Mouse (Mus musculus) brain, embryonic 14.5 days (tissue): ENCODE results near the gene Stk11. TPM values are rescaled to one million over a fixed set of nuclear protein-coding genes. Genes with fewer than 3 reads are reported as not detected.
"Not testable (repeated sequence)": the region's sequence is repeated elsewhere in the genome, so short reads cannot be mapped to it uniquely, and the experiment has no call there.

Source experiments
- DNase-seq: peaks from one replicate; pipeline ENCODE4 v3.0.0-alpha.2; 2011; ENCODE audit warnings: low read depth
- CTCF ChIP-seq: fragments of 200-500 bp; IDR thresholded peaks from 2 replicates; pipeline ENCODE4 v1.5.1; 2012; ENCODE audit warnings: inconsistent platforms, mild to moderate bottlenecking, moderate library complexity, borderline replicate concordance; ENCODE audit not compliant: insufficient read depth, insufficient read length; ENCODE audit errors: extremely low read depth
- POLR2A ChIP-seq: fragments of 200-500 bp; IDR thresholded peaks from 2 replicates; pipeline ENCODE4 v1.6.1; 2012; ENCODE audit warnings: mild to moderate bottlenecking, inconsistent platforms, borderline replicate concordance; ENCODE audit not compliant: poor library complexity, insufficient read depth, insufficient read length, severe bottlenecking; ENCODE audit errors: extremely low read depth
- polyA plus RNA-seq: library from polyadenylated mRNA; depleted of rRNA; stranded (reverse); fragments of >200 nt; gene quantifications from 2 replicates; pipeline ENCODE4 v1.2.3, GENCODE M21; 2012

Stk11 gene
- polyA plus RNA-seq, 1 experiment = 112 TPM

DNA sequence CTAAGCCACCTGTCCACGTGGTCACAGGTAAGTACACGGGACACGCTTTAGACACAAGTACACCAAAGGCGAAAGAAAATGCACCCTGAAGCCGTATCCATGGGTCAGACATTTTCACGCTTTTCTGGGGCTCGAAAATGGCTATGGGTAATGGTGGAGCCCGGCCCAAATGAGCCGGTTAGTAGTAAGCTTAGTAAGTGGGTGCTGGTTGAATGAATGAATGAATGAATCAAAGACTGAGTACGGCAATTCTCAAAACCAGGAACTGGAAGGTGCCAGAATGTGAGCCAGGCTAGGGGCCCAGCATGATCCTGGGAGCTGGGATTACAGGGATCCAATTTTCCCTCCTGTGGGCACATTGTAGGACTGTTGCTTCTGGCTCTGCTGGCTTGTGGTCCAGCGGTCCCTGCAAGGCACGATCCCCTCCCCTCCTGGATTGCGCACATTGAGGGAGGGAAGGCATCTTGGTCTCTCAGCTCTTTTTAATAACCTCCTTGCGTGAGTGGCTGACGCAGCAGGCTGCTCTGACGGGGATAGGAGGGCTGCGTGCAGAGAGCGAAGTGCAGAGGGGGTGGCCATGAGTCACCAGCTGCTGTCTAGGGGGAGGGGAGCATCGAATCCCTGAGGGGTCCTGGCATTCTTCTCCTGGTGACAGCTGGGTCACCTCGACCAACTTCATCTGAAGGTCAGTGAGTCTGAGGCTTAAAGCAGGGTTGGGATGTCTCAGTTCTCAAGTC is 50.0 kb downstream of the Stk11 start, which contains the start of gene Cirbp:
Gene Cirbp (plus strand): TSS at position 594 of the 737 bp plus-strand sequence.
- TF ChIP-seq CTCF (no peak), POLR2A (no peak)

GRCm38 (mm10) chr10:80166136-80166535 is 50.5 kb downstream of the Stk11 start:
- DNase-seq = not testable (repeated sequence)

More for the DNA sequence above, 50.0 kb downstream of the Stk11 start, which contains the start of gene Cirbp:
- DNase-seq = peak; percentile 76

DNA sequence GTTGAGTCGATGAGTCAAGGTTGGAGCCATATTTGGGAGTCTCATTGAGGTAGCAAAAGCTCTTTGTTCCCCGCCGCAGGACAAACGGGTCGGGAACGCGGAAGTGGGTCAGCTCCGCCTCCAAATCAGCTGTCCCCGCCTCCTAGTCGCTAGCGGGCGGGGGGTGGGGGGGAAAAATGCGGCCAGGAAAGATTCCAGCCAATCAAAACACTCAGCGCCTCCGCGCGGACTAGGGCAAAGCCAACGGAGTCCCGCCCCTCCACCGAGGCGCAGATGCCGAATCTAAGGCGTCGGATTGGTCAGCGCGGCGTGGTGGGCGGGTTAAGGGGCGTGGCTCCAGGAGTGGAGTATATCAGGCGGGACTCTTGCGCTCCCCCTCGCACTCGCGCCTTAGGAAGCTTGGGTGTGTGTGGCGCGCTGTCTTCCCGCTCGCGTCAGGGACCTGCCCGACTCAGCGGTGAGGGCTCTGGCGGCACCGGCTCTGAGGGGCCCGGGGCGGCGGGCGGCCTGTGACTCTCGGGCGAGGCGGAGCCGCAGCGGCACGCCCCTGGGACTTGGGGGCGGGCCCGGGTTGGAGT is 51.9 kb downstream of the Stk11 start:
- peak; percentile 100 for DNase-seq
- no peak for TF ChIP-seq CTCF
- peak; percentile 99 for TF ChIP-seq POLR2A

GRCm38 (mm10) chr10:80168038-80168661 is 52.5 kb downstream of the Stk11 start:
- peak; percentile 97 for DNase-seq
- TF ChIP-seq POLR2A (no peak), CTCF (no peak)

- DNase-seq = no peak
- TF ChIP-seq POLR2A (no peak), CTCF (no peak)
Measured at GRCm38 (mm10) chr10:80169070-80169469, 53.5 kb downstream of the Stk11 start.

- DNase-seq = no peak
- no peak for TF ChIP-seq CTCF
- TF ChIP-seq POLR2A = no peak
Measured at GRCm38 (mm10) chr10:80169651-80170050, 54.0 kb downstream of the Stk11 start.

GRCm38 (mm10) chr10:80170052-80170451 is 54.4 kb downstream of the Stk11 start:
- DNase-seq = no peak
- TF ChIP-seq CTCF (no peak), POLR2A (no peak)

- TF ChIP-seq POLR2A = no peak
- DNase-seq = no peak
Measured at GRCm38 (mm10) chr10:80170601-80171021, 55.0 kb downstream of the Stk11 start.

GRCm38 (mm10) chr10:80171252-80171651 is 55.6 kb downstream of the Stk11 start:
- TF ChIP-seq CTCF (no peak), POLR2A (no peak)
- no peak for DNase-seq

GRCm38 (mm10) chr10:80171760-80172526 is 56.3 kb downstream of the Stk11 start:
- DNase-seq = no peak
- TF ChIP-seq CTCF (no peak), POLR2A (no peak)

DNA sequence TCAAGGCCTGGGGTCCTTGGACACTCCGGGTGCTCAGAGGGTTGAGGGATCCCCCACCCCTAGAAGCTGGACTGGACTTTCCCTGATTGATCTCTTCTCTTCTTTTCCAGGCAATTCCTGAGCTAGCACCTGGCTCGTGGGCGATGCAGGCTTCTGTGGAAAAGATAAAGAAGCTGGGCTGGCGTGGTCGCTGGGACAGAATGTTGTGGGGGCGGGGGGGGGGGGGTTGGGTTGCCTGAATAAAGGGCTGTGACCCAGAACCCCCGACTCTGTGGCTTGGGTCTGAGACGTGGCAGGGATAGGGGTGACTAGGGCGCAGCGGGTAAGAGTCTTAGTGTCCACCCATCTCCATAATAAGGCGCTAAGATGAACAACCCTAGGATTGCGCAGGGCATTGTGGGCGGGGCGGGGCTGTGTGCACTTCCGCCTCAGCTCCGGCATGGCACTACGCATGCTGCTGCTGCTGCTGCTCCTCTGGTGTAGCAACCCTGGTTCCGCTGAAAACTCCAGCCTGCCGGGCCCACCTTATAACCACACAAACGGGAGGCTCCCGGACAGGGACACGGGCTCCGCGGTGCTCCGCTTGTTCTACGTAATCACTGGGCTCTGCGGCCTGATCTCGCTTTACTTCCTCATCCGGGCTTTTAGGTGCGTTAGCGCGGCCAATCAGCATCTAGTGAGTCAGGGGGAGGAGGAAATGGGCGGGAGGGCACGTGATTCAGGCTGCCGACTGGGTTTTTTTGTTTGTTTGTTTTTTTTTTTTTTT is 57.1 kb downstream of the Stk11 start, which contains the start of gene 1600002K03Rik:
Gene 1600002K03Rik (plus strand): TSS at position 418 of the 766 bp plus-strand sequence.
- TF ChIP-seq POLR2A (no peak), CTCF (no peak)
- DNase-seq = peak; percentile 97

DNA sequence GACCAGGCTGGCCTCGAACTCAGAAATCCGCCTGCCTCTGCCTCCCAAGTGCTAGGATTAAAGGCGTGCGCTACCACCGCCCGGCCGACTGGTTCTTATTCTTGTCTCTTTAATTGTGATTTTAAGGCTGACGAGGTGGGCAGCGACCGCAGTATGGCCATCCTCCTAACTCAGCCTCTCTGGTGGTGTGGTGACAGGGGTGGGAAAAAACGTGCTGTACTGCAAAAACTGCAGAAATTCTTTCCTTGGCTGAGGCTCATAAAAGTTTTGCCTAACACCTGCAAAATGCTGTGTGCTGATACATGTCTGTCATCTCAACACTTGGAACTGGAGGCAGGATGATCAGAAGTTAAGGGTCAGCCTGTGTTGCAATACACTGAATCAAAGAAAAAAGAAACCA is 57.8 kb downstream of the Stk11 start:
- TF ChIP-seq CTCF (no peak), POLR2A (no peak)
- no peak for DNase-seq
